Mouse (Mus musculus): ENCODE results near the gene Epha1.

DNA sequence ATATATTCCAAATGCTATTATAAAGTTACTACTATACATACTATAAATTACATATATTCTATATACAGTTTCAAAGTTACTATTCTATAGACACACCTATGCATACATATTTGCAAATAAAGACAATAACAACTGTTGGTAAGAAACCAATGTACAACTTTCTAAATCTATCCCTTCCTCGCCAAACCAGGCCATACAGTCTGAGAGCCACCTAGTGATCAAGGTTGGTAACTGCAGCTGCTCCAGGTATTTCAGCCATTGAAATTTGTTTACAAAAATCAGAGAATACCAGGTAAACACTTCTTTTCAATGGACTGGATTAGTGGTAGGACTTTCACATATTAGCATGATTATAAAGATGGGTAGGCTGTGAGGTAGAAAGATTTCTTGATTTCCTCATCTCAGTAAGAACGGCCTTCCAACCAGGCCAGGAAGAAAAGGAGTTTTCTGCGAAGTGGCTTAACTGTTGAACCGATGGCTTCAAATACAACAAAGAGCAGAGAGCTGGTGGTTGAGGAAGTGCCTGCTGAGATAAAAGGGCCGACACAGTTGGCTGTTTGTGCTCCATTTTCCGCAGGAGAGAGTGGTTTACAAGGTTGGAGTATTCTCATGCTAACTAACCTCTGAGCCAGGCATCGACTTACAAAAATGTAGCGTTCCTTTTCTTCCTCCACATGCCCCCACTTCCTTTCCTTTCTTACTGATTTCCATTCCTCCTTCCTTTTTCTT lies 7.5 kb upstream of the Epha1 start:
- no peak for TF ChIP-seq ZMIZ1 (IDR thresholded peaks at IDR 0.05; ENCODE audit: low read depth, low read length)
- TF ChIP-seq CTCF (IDR thresholded peaks at IDR 0.05 in 2 of 3, conservative IDR thresholded peaks at IDR 0.05 in 1 of 3; ENCODE audit: control insufficient read depth in 1 of 3, insufficient read depth in 1 of 3, low read depth in 2 of 3, low read length in 3 of 3, poor library complexity in 1 of 3, severe bottlenecking in 1 of 3): peak; percentile 63 to 91 (median 88)
- no peak for TF ChIP-seq UBTF (IDR thresholded peaks at IDR 0.05; ENCODE audit: borderline replicate concordance, insufficient read depth, low read depth, low read length)
- TF ChIP-seq JUND (IDR thresholded peaks at IDR 0.05; ENCODE audit: low read depth, low read length): no peak
- TF ChIP-seq GATA1 (IDR thresholded peaks at IDR 0.05; ENCODE audit: low read depth, low read length): no peak
- TF ChIP-seq CHD2 (IDR thresholded peaks at IDR 0.05; ENCODE audit: low read length): no peak
- no peak for TF ChIP-seq POLR2AphosphoS5 (IDR thresholded peaks at IDR 0.05; ENCODE audit: borderline replicate concordance, low read depth, low read length)
- no peak for TF ChIP-seq USF1 (IDR thresholded peaks at IDR 0.05; ENCODE audit: low read depth, low read length)
- TF ChIP-seq RAD21 (IDR thresholded peaks at IDR 0.05; ENCODE audit: low read depth, low read length): peak; percentile 84
- TF ChIP-seq EP300 (IDR thresholded peaks at IDR 0.05; ENCODE audit: low read depth in 1 of 2, low read length in 2 of 2): no peak
- TF ChIP-seq BHLHE40 (IDR thresholded peaks at IDR 0.05; ENCODE audit: borderline replicate concordance, low read depth, low read length): no peak
- no peak for TF ChIP-seq POLR2A (IDR thresholded peaks at IDR 0.05; ENCODE audit: control insufficient read depth in 1 of 2, insufficient read depth in 1 of 2, low read depth in 1 of 2, low read length in 2 of 2, poor library complexity in 1 of 2)
- TF ChIP-seq ZC3H11A (IDR thresholded peaks at IDR 0.05; ENCODE audit: low read depth, low read length): peak; percentile 72
- no peak for TF ChIP-seq CHD1 (IDR thresholded peaks at IDR 0.05; ENCODE audit: low read depth, low read length)

All from MEL (cell line).